Mouse (Mus musculus): ENCODE measurements around the gene Fnbp1.

DNA sequence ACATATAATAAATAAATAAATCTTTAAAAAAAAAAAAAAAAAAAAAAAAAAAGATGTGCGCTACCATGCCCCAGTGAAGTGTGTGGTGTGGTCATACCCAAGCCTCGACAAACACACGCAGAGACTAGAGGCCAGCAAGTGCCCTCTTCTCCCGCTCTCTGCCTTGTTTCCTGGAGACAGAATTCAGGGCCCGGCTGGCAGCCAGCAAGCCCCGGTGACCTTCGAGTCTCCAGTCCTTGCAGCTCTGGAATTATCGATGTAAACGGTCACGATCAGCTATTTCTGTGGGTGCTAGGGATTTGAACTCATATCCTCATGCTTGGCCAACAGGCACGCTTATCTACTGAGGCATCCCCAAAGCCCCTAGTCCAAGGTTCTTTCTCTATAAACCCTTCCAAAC is 43.2 kb downstream of the Fnbp1 start:
- TF ChIP-seq TAL1 (IDR thresholded peaks at IDR 0.05; ENCODE audit: low read length) (no peak), GATA1 (IDR thresholded peaks at IDR 0.05; ENCODE audit: low read length) (no peak)

Data from erythroblast, embryonic 14.5 days (primary cell).